Mouse (Mus musculus) left cerebral cortex, adult 2 months (tissue): ENCODE results near the gene Il27ra. TPM values are rescaled to one million over a fixed set of nuclear protein-coding genes. Genes with fewer than 3 reads are reported as not detected.

Experiments used
- DNase-seq, 2 experiments: peaks; one replicate each; pipeline ENCODE4 v3.0.0; 2021 to 2022; ENCODE audit warnings: low spot score in 2 of 2, mixed read lengths in 1 of 2; ENCODE audit errors: extremely low spot score in 1 of 2
- H3K27ac ChIP-seq: fragments of 200-600 bp; 2 replicates; pipeline ENCODE4 v1.8.1; 2022
- H3K4me3 ChIP-seq: fragments of 200-600 bp; 2 replicates; pipeline ENCODE4 v1.8.1; 2022
- CTCF ChIP-seq: fragments of 200-600 bp; IDR thresholded peaks from 2 replicates; pipeline ENCODE4 v1.8.1; 2022; ENCODE audit warnings: antibody characterized with exemption, mild to moderate bottlenecking, moderate library complexity
- intact Hi-C: fragments of 180-260 bp; cut with DNase I; formaldehyde crosslinking; loops from one replicate; pipeline ENCODE4 v1.15.1; 2025
- total RNA-seq, 2 experiments: library from RNA; stranded (reverse); gene quantifications; 2 replicates each; pipeline ENCODE4 v1.2.3; 2021

The Il27ra gene
- total RNA-seq, 2 experiments from 2014 or later, result 0.23 to 0.41 TPM

GRCm38 (mm10) chr8:84032777-84033176 is 9.6 kb downstream of the Il27ra start:
- TF ChIP-seq CTCF, result no peak
- intact Hi-C loops, result no loop called here
- DNase-seq, result no peak
- no peak overlapping the region for H3K27ac ChIP-seq
- H3K4me3 ChIP-seq, result no peak overlapping the region

- intact Hi-C loops, result no loop called here
- Histone ChIP-seq H3K27ac (no peak overlapping the region), H3K4me3 (no peak overlapping the region)
- no peak for DNase-seq
- TF ChIP-seq CTCF, result no peak
These were observed 13.1 kb downstream of the Il27ra start for GRCm38 (mm10) chr8:84029272-84029671.

GRCm38 (mm10) chr8:84027449-84027848 is 14.9 kb downstream of the Il27ra start:
- no peak for TF ChIP-seq CTCF
- Histone ChIP-seq H3K27ac (no peak overlapping the region), H3K4me3 (no peak overlapping the region)
- intact Hi-C loops, result no loop called here
- DNase-seq, result no peak

GRCm38 (mm10) chr8:84025863-84026262 is 16.5 kb downstream of the Il27ra start:
- no peak for TF ChIP-seq CTCF
- Histone ChIP-seq H3K4me3 (peak overlapping the region; percentile 39), H3K27ac (no peak overlapping the region)
- peak; percentile 31 to 36 for DNase-seq
- intact Hi-C loops, result no loop called here

- peak; percentile 58 for TF ChIP-seq CTCF
- intact Hi-C loops, result no loop called here
- DNase-seq, result no peak
These were observed 18.2 kb downstream of the Il27ra start for GRCm38 (mm10) chr8:84024171-84024570.

GRCm38 (mm10) chr8:84023631-84024030 is 18.8 kb downstream of the Il27ra start:
- DNase-seq, result no peak
- intact Hi-C loops, result no loop called here
- Histone ChIP-seq H3K27ac (no peak overlapping the region), H3K4me3 (no peak overlapping the region)
- no peak for TF ChIP-seq CTCF

More at GRCm38 (mm10) chr8:84024171-84024570, 18.2 kb downstream of the Il27ra start:
- Histone ChIP-seq H3K27ac (no peak overlapping the region), H3K4me3 (no peak overlapping the region)

- Histone ChIP-seq H3K4me3 (no peak overlapping the region), H3K27ac (no peak overlapping the region)
- no peak for DNase-seq
- no peak for TF ChIP-seq CTCF
- intact Hi-C loops, result no loop called here
These were observed 19.3 kb downstream of the Il27ra start for GRCm38 (mm10) chr8:84023085-84023484.

DNA sequence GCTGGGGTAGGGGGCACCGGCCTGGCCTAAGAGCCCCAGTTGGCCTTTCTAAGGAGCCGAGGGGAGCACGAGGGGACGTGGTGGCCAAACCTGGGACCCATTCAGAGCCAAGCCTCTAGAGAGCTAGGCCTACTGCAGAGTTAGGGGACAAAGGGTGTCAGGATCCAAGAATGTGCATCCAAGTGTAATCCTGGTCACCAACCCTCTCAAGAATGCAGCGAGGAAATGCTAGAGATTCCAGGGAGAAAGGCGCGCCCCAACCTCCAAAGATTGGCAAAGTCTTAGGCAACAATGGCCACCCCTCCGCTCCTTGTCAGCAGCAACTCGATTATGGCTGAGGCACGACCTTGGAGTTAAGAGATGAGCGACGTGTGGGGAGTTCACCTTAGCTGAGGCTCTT is 20.8 kb downstream of the Il27ra start:
- DNase-seq, result no peak
- intact Hi-C loops, result no loop called here
- Histone ChIP-seq H3K27ac (no peak overlapping the region), H3K4me3 (no peak overlapping the region)
- TF ChIP-seq CTCF, result no peak

DNA sequence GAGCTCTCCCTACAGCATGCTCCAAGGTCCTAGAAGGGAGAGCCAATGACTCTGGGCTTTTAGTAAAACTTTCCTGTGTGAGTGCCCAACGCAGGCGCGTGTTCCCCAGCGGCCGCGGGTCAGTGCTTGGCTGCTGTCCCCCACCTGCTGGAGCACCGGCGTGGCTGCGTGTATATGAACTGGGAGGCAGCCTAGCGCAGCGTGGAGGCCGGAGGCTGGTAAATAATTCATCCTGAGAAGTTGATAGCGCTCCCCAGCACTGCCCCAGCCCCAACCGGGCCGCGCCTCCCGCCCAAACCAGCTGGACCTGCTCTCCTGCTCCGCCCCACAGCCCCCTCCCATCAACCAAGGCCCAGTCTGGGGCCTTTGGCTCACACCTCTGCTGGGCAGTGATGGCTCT is 21.3 kb downstream of the Il27ra start, which contains the start of gene Palm3:
Palm3 (plus strand) TSS at position 376 of the 400 bp plus-strand sequence.
- no peak within 1 kb of the TSS for H3K27ac ChIP-seq
- intact Hi-C loops, result no loop called here
- no peak within 1 kb of the TSS for H3K4me3 ChIP-seq
- no peak for DNase-seq
- no peak for TF ChIP-seq CTCF

- no peak for DNase-seq
- intact Hi-C loops, result no loop called here
- Histone ChIP-seq H3K4me3 (no peak overlapping the region), H3K27ac (no peak overlapping the region)
- no peak for TF ChIP-seq CTCF
These were observed 22.7 kb downstream of the Il27ra start for GRCm38 (mm10) chr8:84019738-84020137.

DNA sequence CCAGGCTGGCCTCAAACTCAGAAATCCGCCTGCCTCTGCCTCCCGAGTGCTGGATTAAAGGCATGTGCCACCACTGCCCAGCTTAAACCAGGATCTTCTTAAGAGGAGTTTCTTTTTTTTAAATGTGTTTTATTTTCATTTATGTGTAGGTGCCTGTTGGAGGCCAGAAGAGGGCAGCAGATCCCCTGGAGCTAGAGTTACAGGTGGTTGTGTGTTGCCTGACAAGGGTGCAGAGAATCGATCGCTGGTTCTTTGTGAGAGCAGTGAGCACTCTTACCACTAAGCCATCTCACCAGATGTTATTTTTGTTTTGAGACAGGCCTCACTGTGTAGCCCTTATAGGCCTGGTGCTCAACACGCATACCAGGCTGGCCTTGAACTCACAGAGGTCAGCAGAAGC is 26.6 kb downstream of the Il27ra start:
- intact Hi-C loops, result no loop called here
- TF ChIP-seq CTCF, result no peak; the same call in 1 of the 2 replicates
- H3K27ac ChIP-seq, result no peak overlapping the region
- DNase-seq, result no peak
- H3K4me3 ChIP-seq, result no peak overlapping the region

DNA sequence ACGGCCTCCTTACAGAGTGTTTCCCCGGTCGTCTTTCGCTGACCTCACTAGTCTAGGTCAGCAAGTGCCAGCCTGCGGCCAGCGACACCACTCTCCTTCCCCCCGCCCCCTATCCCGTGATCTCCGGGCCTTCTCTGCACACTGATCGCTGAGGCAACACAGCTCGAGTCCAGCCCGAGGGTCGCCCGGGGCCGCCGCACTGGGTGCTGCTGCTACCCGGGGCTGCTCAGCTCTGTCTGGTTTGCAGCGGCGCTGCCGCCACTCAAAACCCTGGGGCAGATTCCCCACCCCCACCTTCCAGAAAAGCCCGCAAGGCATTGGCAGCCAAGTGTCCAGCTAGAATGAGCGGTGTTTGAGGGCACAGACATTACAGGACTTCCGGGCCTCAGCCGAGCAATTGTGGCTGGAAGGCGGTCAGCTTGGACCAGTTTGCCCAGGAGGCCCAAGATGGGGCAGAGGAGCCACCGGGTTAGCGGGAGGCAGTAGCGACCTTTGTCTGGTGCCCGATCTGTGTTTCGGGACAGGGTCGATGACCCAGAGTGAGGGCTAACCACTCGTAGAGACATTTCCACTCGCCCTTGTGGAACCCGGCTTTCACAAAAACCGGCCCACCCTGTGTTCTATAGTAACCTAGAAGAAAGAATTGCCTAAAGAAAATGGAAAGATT is 29.8 kb downstream of the Il27ra start:
- DNase-seq, result no peak
- no peak for TF ChIP-seq CTCF
- intact Hi-C loops, result no loop called here
- Histone ChIP-seq H3K27ac (no peak overlapping the region), H3K4me3 (no peak overlapping the region)
